Mouse (Mus musculus): ENCODE data around the gene Ffar3.

Ffar3 gene

GRCm38 (mm10) chr7:30856078-30856477, at the start of gene Ffar3:
Gene Ffar3, minus strand, starts transcription at chr7:30856178.
- no peak for DNase-seq (ENCODE audit: low spot score in 2 of 2)

- peak in 1 of 2 experiments; percentile 38 for DNase-seq (ENCODE audit: low spot score in 2 of 2)
Measured at GRCm38 (mm10) chr7:30904042-30904441, 48.1 kb upstream of the Ffar3 start.

GRCm38 (mm10) chr7:30895217-30895616, 39.2 kb upstream of the Ffar3 start:
- no peak for DNase-seq (ENCODE audit: low spot score in 2 of 2)

- no peak for DNase-seq (ENCODE audit: low spot score in 2 of 2)
Measured at GRCm38 (mm10) chr7:30892515-30892914, 36.5 kb upstream of the Ffar3 start.

- DNase-seq (ENCODE audit: low spot score in 2 of 2): no peak
Measured at GRCm38 (mm10) chr7:30891746-30892145, 35.8 kb upstream of the Ffar3 start.

- no peak for DNase-seq (ENCODE audit: low spot score in 2 of 2)
Measured at GRCm38 (mm10) chr7:30890681-30891080, 34.7 kb upstream of the Ffar3 start.

GRCm38 (mm10) chr7:30888786-30889185, 32.8 kb upstream of the Ffar3 start:
- DNase-seq (ENCODE audit: low spot score in 2 of 2): no peak

- DNase-seq (ENCODE audit: low spot score in 2 of 2): peak; percentile 30 to 37
Measured at GRCm38 (mm10) chr7:30887568-30888188, 31.7 kb upstream of the Ffar3 start.

GRCm38 (mm10) chr7:30886852-30887251, 30.9 kb upstream of the Ffar3 start:
- DNase-seq (ENCODE audit: low spot score in 2 of 2): no peak

- DNase-seq (ENCODE audit: low spot score in 2 of 2): no peak
Measured at GRCm38 (mm10) chr7:30884047-30884446, 28.1 kb upstream of the Ffar3 start.

- DNase-seq (ENCODE audit: low spot score in 2 of 2): no peak
Measured at GRCm38 (mm10) chr7:30881367-30881766, 25.4 kb upstream of the Ffar3 start.

- DNase-seq (ENCODE audit: low spot score in 2 of 2): peak; percentile 43 to 46
Measured at GRCm38 (mm10) chr7:30880176-30880575, 24.2 kb upstream of the Ffar3 start, which contains the start of gene Cd22. Gene Cd22, minus strand, starts transcription at chr7:30880342.

- no peak for DNase-seq (ENCODE audit: low spot score in 2 of 2)
Measured at GRCm38 (mm10) chr7:30878950-30879349, 23.0 kb upstream of the Ffar3 start.

- DNase-seq (ENCODE audit: low spot score in 2 of 2): peak; percentile 41 to 71
Measured at GRCm38 (mm10) chr7:30873083-30873482, 17.1 kb upstream of the Ffar3 start.

GRCm38 (mm10) chr7:30863386-30863785, 7.4 kb upstream of the Ffar3 start:
- no peak for DNase-seq (ENCODE audit: low spot score in 2 of 2)

- DNase-seq (ENCODE audit: low spot score in 2 of 2): no peak
Measured at GRCm38 (mm10) chr7:30861464-30861863, 5.5 kb upstream of the Ffar3 start, which contains the start of gene Ffar1. Gene Ffar1, minus strand, starts transcription at chr7:30861564.

GRCm38 (mm10) chr7:30859635-30860402, 3.8 kb upstream of the Ffar3 start:
- peak in 1 of 2 experiments; percentile 54 for DNase-seq (ENCODE audit: low spot score in 2 of 2)

GRCm38 (mm10) chr7:30859290-30859634, 3.3 kb upstream of the Ffar3 start:
- DNase-seq (ENCODE audit: low spot score in 2 of 2): peak; percentile 60 to 77

GRCm38 (mm10) chr7:30857746-30858145, 1.8 kb upstream of the Ffar3 start:
- no peak for DNase-seq (ENCODE audit: low spot score in 2 of 2)

GRCm38 (mm10) chr7:30851421-30851820, 4.6 kb downstream of the Ffar3 start:
- no peak for DNase-seq (ENCODE audit: low spot score in 2 of 2)

GRCm38 (mm10) chr7:30847934-30848333, 8.0 kb downstream of the Ffar3 start:
- DNase-seq (ENCODE audit: low spot score in 2 of 2): no peak

GRCm38 (mm10) chr7:30847386-30847785, 8.6 kb downstream of the Ffar3 start:
- no peak for DNase-seq (ENCODE audit: low spot score in 2 of 2)

- DNase-seq (ENCODE audit: low spot score in 2 of 2): no peak
Measured at GRCm38 (mm10) chr7:30846505-30847053, 9.4 kb downstream of the Ffar3 start.

Data from spleen, postnatal 14 days (tissue).